Mouse (Mus musculus): ENCODE data around the gene 4922502D21Rik.

GRCm38 (mm10) chr6:129349524-129350352, 18.1 kb upstream of the 4922502D21Rik start:
- TF ChIP-seq CTCF (conservative IDR thresholded peaks at IDR 0.05; ENCODE audit: insufficient read depth, insufficient read length, low read depth, low read length) = no peak
- no peak for TF ChIP-seq POLR2A (IDR thresholded peaks at IDR 0.05; ENCODE audit: low read depth, low read length)

Measured in kidney, adult 2 months (tissue).